Mouse (Mus musculus) left cerebral cortex, adult 9 months (tissue): ENCODE results near the gene Lix1.
A peak's percentile ranks its signal among the peaks of the same experiment; 100 is the strongest.

ENCODE experiments used
- DNase-seq, 2 experiments: peaks; one replicate each; pipeline ENCODE4 v3.0.0; 2022; ENCODE audit warnings: low spot score in 2 of 2

Lix1 gene

GRCm38 (mm10) chr17:17412176-17412575, 9.7 kb downstream of the Lix1 start:
- DNase-seq: no peak

GRCm38 (mm10) chr17:17414206-17414605, 11.7 kb downstream of the Lix1 start:
- no peak for DNase-seq

DNA sequence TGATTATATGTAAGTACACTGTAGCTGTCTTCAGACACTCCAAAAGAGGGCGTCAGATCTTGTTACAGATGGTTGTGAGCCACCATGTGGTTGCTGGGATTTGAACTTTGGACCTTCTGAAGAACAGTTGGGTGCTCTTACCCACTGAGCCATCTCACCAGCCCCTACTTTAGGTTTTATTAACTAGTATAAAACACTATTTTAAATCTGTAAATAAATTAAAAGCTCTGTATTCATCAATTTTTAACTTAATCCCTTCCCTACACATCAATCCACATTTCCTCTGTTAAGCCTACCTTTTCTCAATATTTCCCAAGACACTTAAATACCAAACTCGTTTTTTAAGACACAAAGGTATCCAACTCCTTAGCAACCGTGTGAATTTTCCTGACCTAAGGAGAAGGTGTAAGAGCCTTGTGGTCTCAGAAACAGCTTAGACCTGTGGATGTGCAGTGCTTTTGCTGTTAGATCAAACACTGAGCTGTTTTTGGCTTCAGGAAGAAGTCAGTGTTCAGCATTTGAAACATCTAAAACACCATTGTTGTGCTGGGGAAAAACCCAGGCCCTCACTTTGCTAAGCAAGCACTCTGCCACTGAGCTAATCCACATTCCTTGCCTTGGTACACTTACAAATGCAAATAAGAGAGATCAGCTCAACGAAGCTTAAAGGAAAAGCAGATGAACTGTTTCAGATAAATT, 22.3 kb downstream of the Lix1 start:
- no peak for DNase-seq

DNA sequence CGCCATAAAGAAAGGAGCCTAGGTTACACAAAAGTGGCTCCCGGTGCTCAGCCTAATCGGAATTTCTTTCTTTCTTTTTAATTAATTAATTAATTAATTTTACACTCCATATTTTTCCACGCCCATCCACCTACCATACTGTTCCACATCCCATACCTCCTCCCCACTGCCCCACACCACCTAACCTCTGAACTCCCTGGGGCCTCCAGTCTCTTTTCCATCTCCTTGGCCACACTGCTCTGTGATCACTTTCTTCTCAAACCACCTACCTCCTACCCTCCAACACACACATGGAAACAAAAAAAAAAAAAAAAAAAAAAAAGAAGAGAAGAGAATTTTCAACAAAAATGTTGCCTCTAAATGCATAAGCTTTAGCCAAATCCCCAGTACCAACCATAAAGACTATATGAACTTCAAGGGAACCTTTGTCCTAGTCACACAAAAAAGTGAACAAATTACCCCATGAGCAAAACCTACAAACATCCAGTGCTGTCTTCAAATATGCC, 22.9 kb downstream of the Lix1 start:
- DNase-seq: no peak

GRCm38 (mm10) chr17:17425906-17426305, 23.4 kb downstream of the Lix1 start:
- no peak for DNase-seq

DNA sequence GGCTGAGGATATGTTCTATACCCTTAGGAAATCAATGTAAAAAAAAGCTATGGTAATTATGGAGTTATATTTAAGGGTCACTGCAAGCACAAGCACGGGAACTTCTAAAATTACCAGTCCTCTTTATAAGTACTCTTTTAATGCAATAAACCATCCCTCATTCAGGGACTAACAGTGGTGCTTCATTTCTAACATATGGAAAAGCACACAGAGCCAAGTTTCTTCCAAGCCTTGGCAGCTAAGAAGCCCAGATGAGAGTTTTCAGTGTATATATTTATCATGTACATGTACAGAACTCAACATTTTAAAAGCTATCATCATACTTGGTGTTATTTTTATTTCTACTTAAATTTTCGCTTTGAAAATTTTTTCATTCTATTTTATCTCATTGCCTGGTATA, 26.4 kb downstream of the Lix1 start:
- DNase-seq: no peak

- no peak for DNase-seq
Measured at GRCm38 (mm10) chr17:17433679-17434078, 31.2 kb downstream of the Lix1 start.

DNA sequence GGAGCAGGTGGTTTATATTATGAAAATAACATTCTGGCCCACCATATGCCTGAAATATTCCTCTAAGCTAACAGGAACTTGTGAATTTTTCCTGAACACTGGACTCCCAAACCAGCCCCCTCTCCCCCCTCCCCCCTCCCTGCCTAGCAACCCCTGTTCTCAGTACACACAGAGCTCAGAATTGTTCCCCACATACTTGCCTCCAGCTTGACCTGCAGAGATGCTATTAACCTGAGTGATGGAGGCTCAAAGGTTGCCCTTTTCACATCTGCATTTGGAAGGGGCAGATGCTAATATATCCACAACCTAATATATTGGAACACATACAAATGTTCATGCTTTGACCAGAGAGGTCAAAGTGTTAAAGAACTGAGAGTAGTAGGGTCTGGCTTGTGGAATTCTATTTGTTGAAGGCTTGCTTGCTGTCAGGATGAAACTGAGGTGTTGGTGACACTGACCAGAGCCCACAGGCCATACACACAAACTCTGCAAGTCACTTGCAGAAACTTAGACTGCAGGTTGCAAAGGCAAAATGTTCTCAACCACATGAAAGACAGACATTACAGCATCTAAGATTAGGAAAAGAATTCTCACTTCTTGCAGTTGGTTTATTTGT, 36.2 kb downstream of the Lix1 start:
- DNase-seq: no peak

DNA sequence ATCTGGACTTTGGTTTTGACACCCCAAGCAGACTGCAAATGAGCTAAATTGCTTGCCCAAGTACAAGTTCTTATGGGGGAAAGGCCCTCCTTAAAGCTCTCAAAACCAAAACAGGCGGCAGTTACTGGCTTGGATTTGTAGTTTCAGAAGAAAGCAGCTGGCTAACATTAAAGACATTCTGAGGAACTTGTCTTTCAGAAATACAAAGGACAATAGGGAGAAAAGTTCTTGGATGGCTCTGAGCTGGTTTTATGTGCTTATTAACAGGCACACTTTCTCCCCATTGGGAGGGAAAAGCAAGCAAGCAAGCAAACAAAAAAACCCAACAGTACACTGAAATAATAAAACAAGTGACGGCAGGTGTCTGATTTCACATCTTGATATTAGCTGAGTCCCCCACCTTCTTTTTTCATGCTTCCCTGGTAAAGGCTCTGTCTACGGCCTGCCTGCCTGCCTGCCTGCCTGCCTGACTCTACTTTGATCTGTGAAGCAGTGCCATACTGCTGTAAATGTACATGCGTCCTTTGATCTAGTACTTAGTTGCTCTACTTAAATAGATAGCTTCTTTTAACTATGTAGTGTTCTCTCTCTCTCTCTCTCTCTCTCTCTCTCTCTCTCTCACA, 39.5 kb downstream of the Lix1 start:
- DNase-seq: no peak

GRCm38 (mm10) chr17:17444297-17444886, 41.9 kb downstream of the Lix1 start:
- no peak for DNase-seq

GRCm38 (mm10) chr17:17446683-17447082, 44.2 kb downstream of the Lix1 start:
- DNase-seq: no peak

GRCm38 (mm10) chr17:17447821-17448220, 45.3 kb downstream of the Lix1 start:
- no peak for DNase-seq

DNA sequence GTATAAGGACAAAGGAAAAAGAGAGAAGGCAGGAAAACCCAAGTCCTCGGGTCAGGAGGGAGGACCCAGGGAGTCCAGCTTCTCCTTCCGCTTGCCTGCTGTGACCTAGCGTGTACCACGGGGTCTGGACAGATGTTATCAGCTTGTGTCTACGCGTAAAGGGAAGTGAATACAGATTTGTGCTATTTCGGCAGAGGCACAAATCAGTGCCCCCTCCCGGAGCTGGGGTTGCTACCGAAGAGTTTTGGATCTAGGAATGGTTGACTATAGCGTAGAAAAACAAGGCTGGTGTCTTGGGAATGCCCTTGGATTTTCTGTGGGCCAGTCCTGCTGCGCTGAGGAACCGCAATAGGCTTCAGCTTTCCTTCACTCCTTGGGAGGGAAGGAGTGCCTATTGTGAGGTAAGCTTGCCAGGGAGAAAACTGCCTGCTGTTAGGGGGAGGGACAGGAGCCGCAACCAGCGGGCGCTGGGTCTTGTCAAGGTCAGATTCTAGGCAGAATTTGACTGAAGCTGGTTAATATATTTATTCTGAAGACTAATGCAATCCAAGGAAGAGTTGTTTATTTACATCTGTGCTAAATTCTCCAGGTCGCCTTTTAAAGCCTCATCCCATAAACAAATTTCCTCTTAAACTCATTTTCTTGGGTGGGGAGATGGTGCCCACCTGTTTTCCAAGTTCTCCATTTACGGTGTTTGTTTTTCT, 46.4 kb downstream of the Lix1 start:
- DNase-seq: peak in 1 of 2 experiments; percentile 25

DNA sequence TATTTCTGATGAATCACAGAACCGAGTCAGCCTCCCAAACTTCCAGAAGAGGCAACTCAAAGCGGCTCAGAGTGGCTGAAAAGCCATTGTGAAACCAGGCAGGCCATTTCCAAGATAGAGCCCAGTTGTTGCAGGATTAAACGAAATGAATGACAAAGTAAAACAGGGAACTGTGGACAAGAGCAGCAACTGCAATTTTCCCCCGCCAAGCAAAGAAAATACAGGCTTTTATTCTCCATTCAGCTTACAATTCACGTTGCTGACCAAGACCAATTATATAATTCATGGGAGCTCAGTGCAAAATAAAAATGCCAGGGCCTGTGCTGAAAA, 46.9 kb downstream of the Lix1 start:
- DNase-seq: peak in 1 of 2 experiments; percentile 13

DNA sequence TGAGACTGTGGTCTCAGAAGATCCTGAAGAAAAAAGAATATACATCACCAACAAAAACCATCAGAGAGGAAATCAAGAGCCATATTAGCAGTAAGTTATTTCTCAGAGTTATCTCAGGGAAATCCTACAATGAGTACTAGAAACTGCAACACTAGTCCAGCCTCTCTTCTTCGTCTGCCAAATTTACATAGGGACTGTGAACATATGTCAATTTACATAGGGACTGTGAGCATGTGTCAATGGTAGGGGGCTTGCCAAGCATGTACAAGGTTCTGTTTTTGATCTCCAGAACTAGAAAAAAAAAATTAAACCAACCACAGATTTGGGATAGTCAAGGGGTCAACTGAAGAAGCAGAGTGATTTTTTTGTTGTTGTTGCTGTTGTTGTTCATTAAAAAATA, 48.6 kb downstream of the Lix1 start:
- DNase-seq: no peak

- no peak for DNase-seq
Measured at GRCm38 (mm10) chr17:17452617-17453016, 50.1 kb downstream of the Lix1 start.

DNA sequence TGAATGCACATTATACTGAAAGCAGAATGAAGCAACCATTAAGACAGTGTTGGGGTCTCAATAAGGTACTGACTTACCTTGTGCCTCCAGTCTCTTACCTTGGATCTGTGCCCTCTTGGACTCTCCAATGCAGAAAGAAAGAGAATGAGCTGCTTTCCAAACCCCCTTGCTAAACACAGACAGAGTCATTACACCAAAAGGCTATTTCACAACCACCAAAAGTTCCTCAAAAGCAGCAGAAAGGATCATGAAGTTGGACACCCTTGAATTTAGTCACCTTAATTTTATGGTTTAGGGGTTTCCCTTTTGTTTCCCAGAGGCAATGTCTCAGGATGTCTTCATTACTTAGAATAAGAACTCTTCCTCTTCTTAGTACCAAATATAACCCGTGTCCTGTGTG, 52.1 kb downstream of the Lix1 start:
- DNase-seq: no peak

DNA sequence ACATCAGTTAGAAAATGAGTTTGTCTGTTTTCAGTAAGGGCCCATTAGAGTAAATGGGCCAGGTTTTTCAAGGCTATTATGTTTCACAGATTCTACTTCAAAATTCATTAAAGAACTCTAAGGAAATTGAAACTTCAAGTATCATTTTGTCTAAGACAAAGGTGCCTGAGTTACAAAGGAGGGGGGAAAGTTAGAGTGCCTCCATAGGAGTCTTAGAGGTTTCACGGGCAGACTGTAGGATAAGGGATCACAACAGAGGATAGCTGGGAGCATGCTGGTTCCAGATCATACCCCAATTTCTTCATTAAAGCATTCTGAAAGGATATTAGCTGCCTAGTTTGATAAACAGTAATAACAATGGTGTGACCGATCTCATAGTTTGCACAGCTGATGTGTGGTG, 83.3 kb downstream of the Lix1 start:
- no peak for DNase-seq

DNA sequence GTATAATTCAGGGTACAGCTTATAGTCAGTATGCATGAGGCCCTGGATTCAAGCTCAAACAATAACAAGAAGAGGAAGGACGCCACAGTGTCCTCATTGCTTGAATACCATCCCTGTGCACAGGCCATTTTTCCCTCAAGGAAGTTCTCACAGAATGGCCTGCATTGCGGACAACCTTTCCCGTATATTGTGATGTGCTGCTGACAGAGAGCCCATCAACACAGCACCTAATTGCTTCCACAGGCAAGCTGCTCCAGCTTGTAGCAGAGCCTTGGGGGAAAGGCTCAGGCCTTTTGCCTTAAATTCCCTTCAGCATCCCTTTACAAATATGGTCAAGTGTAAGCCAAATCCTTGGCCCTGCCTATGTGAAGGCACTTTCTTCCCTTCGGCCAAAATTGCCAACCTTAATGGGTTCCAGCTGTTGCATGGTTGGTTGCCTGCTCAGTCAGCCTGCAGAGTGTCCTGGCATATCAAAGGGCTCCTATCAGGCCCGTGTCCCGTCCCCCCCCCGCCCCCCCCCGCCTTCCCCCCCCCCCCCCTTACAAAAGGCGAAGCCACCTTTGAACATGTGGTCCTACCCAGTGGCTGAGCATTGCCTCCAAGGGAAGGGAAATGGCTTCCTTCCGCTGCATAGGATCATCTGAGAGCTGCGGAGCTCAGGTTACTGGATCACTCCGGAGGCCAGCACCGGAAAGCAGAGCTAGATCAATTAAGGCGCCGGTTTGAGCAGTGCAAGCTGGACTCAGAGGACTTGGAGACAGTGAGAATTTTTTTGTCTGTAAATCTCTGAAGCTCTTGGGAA, 88.5 kb downstream of the Lix1 start:
- DNase-seq: no peak

- DNase-seq: no peak
Measured at GRCm38 (mm10) chr17:17491622-17492001, 89.1 kb downstream of the Lix1 start.

GRCm38 (mm10) chr17:17492116-17492515, 89.6 kb downstream of the Lix1 start:
- no peak for DNase-seq
